Mouse (Mus musculus) midbrain, postnatal 0 days (tissue): ENCODE measurements at regions not wholly inside any gene's neighbourhood (a gene's known extent, or its start where the extent isn't known, plus 50 kb on each side); places are given as distances from the start of the nearest gene placed in this dataset.
A peak's percentile ranks its signal among the peaks of the same experiment; 100 is the strongest.

Experiments used
- ATAC-seq: fragments of 200-750 bp; cut with Nextera tagmentation; 2 replicates; pipeline ENCODE4 v1.8.0; 2017; ENCODE audit warnings: moderate number of reproducible peaks, mild to moderate bottlenecking, moderate TSS enrichment, moderate library complexity; ENCODE audit not compliant: low FRiP score
- DNase-seq: peaks from one replicate; pipeline ENCODE4 v3.0.0-alpha.2; 2015; ENCODE audit warnings: low spot score
- H3K27ac ChIP-seq: fragments of 300-500 bp; sonication (generic); 2 replicates; pipeline ENCODE4 v1.5.1; 2014; ENCODE audit warnings: low read depth, mild to moderate bottlenecking, low read length, mixed read lengths
- H3K27me3 ChIP-seq: fragments of 300-500 bp; sonication (generic); 2 replicates; pipeline ENCODE4 v1.6.1; 2014; ENCODE audit warnings: low read length, control low read depth, mixed read lengths; ENCODE audit not compliant: insufficient read depth
- H3K36me3 ChIP-seq: fragments of 300-500 bp; sonication (generic); 2 replicates; pipeline ENCODE4 v1.6.1; 2014; ENCODE audit warnings: low read length, control low read depth, mixed read lengths; ENCODE audit not compliant: insufficient read depth
- H3K4me1 ChIP-seq: fragments of 300-500 bp; sonication (generic); 2 replicates; pipeline ENCODE4 v1.6.1; 2014; ENCODE audit warnings: mild to moderate bottlenecking, control low read depth, antibody characterized with exemption, low read length, mixed read lengths; ENCODE audit not compliant: insufficient read depth
- H3K4me2 ChIP-seq: fragments of 300-500 bp; sonication (generic); 2 replicates; pipeline ENCODE4 v1.6.1; 2014; ENCODE audit warnings: low read depth, mild to moderate bottlenecking, low read length, mixed read lengths; ENCODE audit not compliant: poor library complexity, severe bottlenecking
- H3K4me3 ChIP-seq: fragments of 300-500 bp; sonication (generic); 2 replicates; pipeline ENCODE4 v1.5.1; 2014; ENCODE audit warnings: low read depth, mild to moderate bottlenecking, low read length, moderate library complexity
- H3K9ac ChIP-seq: fragments of 300-500 bp; sonication (generic); replicated peaks from 2 replicates; pipeline ENCODE4 v1.6.1; 2014; ENCODE audit warnings: mild to moderate bottlenecking, low read length, moderate library complexity, mixed read lengths; ENCODE audit not compliant: poor library complexity, severe bottlenecking
- H3K9me3 ChIP-seq: fragments of 300-500 bp; sonication (generic); 2 replicates; pipeline ENCODE4 v1.6.1; 2016; ENCODE audit warnings: low read length, control low read depth
- CTCF ChIP-seq: IDR thresholded peaks from 2 replicates; pipeline ENCODE4 v1.5.1; 2016; ENCODE audit warnings: antibody characterized with exemption, mild to moderate bottlenecking
- WGBS: fragments of 180-500 bp; shearing (Covaris S2); extraction: QIAGEN DNeasy Blood & Tissue Kit; methylation state at CpG from one replicate; pipeline ENCODE4 v1.1.7; 2014; 5-methylcytosine and 5-hydroxymethylcytosine counted together

- H3K36me3 ChIP-seq = no peaks in the 10 kb centered on the region
Measured at GRCm38 (mm10) chr4:99376171-99376570, 80.5 kb downstream of the Gm12689 start.

GRCm38 (mm10) chr4:99376911-99377310 lies 81.2 kb downstream of the Gm12689 start:
- Histone ChIP-seq H3K27ac (no peak overlapping the region), H3K9me3 (no peaks in the 10 kb centered on the region), H3K9ac (no peak overlapping the region), H3K27me3 (peaks cover 5% of the 10 kb centered on the region; the same call in 1 of the 2 replicates), H3K4me1 (no peaks in the 10 kb centered on the region), H3K4me3 (no peak overlapping the region), H3K4me2 (no peak overlapping the region), H3K36me3 (no peaks in the 10 kb centered on the region)
- WGBS = 10% methylated on average over 9 of the region's 9 CpGs
- ATAC-seq = no peak
- no peak for DNase-seq
- TF ChIP-seq CTCF = no peak

More at GRCm38 (mm10) chr4:99376171-99376570, 80.5 kb downstream of the Gm12689 start:
- no peak for ATAC-seq
- no peak overlapping the region for H3K27ac ChIP-seq
- no peak overlapping the region for H3K4me2 ChIP-seq
- DNase-seq = no peak
- H3K4me3 ChIP-seq = no peak overlapping the region
- no peak for TF ChIP-seq CTCF
- H3K9ac ChIP-seq = no peak overlapping the region
- H3K9me3 ChIP-seq = no peaks in the 10 kb centered on the region
- WGBS = 43% methylated on average over 1 of the region's 1 CpGs
- H3K27me3 ChIP-seq = peaks cover 5% of the 10 kb centered on the region; the same call in 1 of the 2 replicates
- H3K4me1 ChIP-seq = no peaks in the 10 kb centered on the region

- DNase-seq (no peak), ATAC-seq (no peak)
- Histone ChIP-seq H3K27me3 (peaks cover 5% of the 10 kb centered on the region; the same call in 1 of the 2 replicates), H3K4me2 (no peak overlapping the region), H3K9ac (no peak overlapping the region), H3K36me3 (no peaks in the 10 kb centered on the region), H3K4me1 (no peaks in the 10 kb centered on the region), H3K4me3 (no peak overlapping the region), H3K9me3 (no peaks in the 10 kb centered on the region), H3K27ac (no peak overlapping the region)
- WGBS = 86% methylated on average over 4 of the region's 4 CpGs
- TF ChIP-seq CTCF = peak; percentile 53
Measured at GRCm38 (mm10) chr4:99379983-99380382, 84.3 kb downstream of the Gm12689 start.

GRCm38 (mm10) chr4:99385381-99385780 lies 89.7 kb downstream of the Gm12689 start:
- no peak overlapping the region for H3K4me2 ChIP-seq
- no peaks in the 10 kb centered on the region for H3K4me1 ChIP-seq
- DNase-seq = no peak
- WGBS = 7% methylated on average over 8 of the region's 8 CpGs
- no peak for TF ChIP-seq CTCF
- H3K9ac ChIP-seq = no peak overlapping the region
- H3K27me3 ChIP-seq = no peaks in the 10 kb centered on the region
- no peak overlapping the region for H3K27ac ChIP-seq
- ATAC-seq = no peak
- H3K4me3 ChIP-seq = no peak overlapping the region
- no peaks in the 10 kb centered on the region for H3K36me3 ChIP-seq
- no peaks in the 10 kb centered on the region for H3K9me3 ChIP-seq

GRCm38 (mm10) chr4:99389428-99389827 lies 93.7 kb downstream of the Gm12689 start:
- Histone ChIP-seq H3K9ac (no peak overlapping the region), H3K4me1 (no peaks in the 10 kb centered on the region), H3K36me3 (no peaks in the 10 kb centered on the region), H3K27me3 (no peaks in the 10 kb centered on the region), H3K4me2 (no peak overlapping the region), H3K9me3 (no peaks in the 10 kb centered on the region), H3K27ac (no peak overlapping the region), H3K4me3 (no peak overlapping the region)
- WGBS = 75% methylated on average over 1 of the region's 1 CpGs
- ATAC-seq = no peak
- no peak for TF ChIP-seq CTCF
- no peak for DNase-seq

- WGBS = 85% methylated on average over 5 of the region's 5 CpGs
- no peaks in the 10 kb centered on the region for H3K9me3 ChIP-seq
- no peak overlapping the region for H3K4me2 ChIP-seq
- no peak overlapping the region for H3K27ac ChIP-seq
- H3K4me3 ChIP-seq = no peak overlapping the region
- DNase-seq (no peak), ATAC-seq (no peak)
- H3K4me1 ChIP-seq = no peaks in the 10 kb centered on the region
- no peak overlapping the region for H3K9ac ChIP-seq
- H3K27me3 ChIP-seq = no peaks in the 10 kb centered on the region
- no peaks in the 10 kb centered on the region for H3K36me3 ChIP-seq
- TF ChIP-seq CTCF = no peak
Measured at GRCm38 (mm10) chr4:99392986-99393385, 97.3 kb downstream of the Gm12689 start.
